Mouse (Mus musculus) spleen, adult 2 months (tissue): ENCODE measurements around the gene Ppm1a.

Source experiments
- CTCF ChIP-seq: fragments of 200-500 bp; IDR thresholded peaks from 2 replicates; pipeline ENCODE4 v1.5.1; 2011; ENCODE audit warnings: mild to moderate bottlenecking, inconsistent platforms; ENCODE audit not compliant: insufficient read depth, insufficient read length, insufficient replicate concordance; ENCODE audit errors: extremely low read depth
- POLR2A ChIP-seq: fragments of 200-500 bp; IDR thresholded peaks from 2 replicates; pipeline ENCODE4 v1.6.1; 2011; ENCODE audit warnings: low read depth, low read length, inconsistent platforms

DNA sequence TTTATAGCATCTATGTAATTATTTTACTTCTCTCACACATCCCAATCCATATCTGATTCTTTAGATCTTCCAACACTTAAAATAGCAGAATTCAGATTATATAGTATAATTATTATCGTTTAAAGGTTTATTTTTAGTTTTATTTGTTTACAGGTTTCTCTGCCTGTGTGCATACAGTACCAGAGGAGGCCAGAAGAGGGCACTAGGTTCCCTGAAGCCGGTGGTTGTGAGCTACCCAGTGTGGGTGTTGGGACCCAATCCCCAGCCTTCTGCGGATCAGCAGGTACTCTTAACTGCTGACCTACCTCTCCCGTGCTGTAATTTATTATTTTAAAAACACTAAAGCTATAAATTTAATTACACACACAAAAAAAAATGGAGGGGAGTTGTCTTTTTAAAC, 85.9 kb downstream of the Ppm1a start:
- TF ChIP-seq CTCF (no peak), POLR2A (no peak)
